Mouse (Mus musculus) cerebellum, adult 2 months (tissue): ENCODE results near the gene Sirt1.
"Not testable (repeated sequence)": the region's sequence is repeated elsewhere in the genome, so short reads cannot be mapped to it uniquely, and the experiment has no call there.

Experiments
- CTCF ChIP-seq: fragments of 200-500 bp; IDR thresholded peaks from 2 replicates; pipeline ENCODE4 v1.5.1; 2011; ENCODE audit warnings: low read depth, mild to moderate bottlenecking, control low read depth, low read length, moderate library complexity, borderline replicate concordance; ENCODE audit not compliant: insufficient read depth
- POLR2A ChIP-seq: fragments of 200-500 bp; IDR thresholded peaks from 2 replicates; pipeline ENCODE4 v1.6.1; 2011; ENCODE audit warnings: low read length, control low read depth, borderline replicate concordance; ENCODE audit not compliant: insufficient read depth

- TF ChIP-seq CTCF, POLR2A: not testable (repeated sequence)
These were observed 4.4 kb upstream of the Sirt1 start for GRCm38 (mm10) chr10:63385897-63386296.
